Mouse (Mus musculus) cerebellum, adult 8-10 months (tissue): ENCODE results near the gene Csn1s2a.
"Not testable (repeated sequence)": the region's sequence is repeated elsewhere in the genome, so short reads cannot be mapped to it uniquely, and the experiment has no call there.

Source experiments
- DNase-seq: peaks from one replicate; pipeline ENCODE4 v3.0.0; 2022

Csn1s2a gene

DNA sequence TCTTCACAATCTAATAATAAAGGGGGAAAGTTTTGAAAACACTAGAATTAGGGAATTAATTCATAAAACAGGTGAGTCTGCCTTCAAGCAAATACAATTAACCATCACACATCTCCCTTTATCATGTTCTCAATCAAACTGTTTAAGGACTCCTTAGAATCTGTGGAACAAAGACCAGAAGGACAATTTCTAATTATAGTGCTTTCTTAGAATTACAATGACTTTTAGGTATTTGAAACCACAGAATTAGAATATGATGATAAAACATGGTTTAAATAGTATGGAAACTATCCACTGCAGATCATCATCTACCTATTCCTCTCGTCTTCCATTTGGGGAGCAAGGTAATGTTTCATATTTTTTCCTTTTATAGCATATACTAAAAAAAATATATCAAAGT is at the start of gene Csn1s2a:
Gene Csn1s2a (plus strand): TSS at position 301 of the 400 bp plus-strand sequence.
- no peak for DNase-seq

- DNase-seq: no peak
Measured at GRCm38 (mm10) chr5:87734821-87735220, 39.5 kb upstream of the Csn1s2a start.

DNA sequence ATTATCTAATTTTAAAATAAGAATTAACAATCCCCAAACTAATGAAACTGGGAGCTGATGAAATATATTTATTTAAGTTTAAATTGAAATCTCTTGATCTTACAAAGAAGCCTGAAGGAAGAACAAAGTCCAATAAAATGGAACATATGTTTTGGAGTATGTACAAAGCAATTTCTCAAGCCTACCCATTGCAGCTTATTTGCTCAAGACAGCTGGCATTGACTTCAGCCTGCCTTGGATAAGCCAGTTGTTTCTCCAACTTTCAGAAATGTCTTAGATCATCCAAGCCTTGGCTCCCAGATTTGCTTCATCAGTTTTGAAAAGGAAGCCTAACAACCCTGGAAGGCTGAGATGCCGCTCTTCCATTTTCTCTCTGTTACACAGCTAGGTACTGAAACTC is 20.9 kb upstream of the Csn1s2a start:
- DNase-seq: no peak

- no peak for DNase-seq
Measured at GRCm38 (mm10) chr5:87764546-87764945, 9.8 kb upstream of the Csn1s2a start.

DNA sequence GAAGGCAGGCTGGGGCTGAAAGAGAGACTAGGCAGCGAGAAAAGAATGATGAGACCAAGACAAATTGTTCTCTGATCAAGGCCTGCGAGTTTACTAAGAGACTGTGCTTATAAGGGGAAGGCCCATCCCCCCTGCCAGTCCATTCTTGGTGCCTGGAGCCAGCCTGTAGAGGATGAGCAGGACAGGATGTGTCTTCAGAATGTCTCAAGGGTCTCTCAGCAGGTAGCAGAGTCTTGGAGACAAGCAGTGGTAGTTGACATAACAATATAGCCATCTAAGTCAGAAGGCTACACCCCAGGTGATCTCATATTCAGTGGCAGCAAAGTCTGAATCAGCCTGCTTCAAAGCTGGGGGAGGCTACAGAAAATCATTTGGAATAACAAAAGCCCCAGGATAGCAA is 2.2 kb upstream of the Csn1s2a start:
- not testable (repeated sequence) for DNase-seq

DNA sequence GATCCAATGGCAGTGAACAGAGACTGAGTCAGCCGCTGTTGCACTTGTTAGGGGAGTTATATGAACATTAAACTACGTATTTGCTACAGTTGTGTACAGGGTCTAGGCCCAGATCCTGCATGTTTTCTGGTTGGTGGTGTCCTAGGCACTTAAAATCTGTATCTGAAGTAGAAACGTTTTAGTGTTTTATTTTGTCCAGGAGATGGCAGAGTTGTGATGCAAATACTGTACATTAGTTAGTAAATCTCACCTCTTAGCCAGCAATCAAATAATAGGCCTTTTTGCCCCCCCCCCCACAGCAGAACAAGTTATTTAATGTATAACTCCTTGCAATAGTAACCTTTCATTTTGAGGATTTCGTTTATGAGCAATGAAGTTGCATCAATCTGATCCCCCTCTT is 8.4 kb downstream of the Csn1s2a start:
- no peak for DNase-seq

DNA sequence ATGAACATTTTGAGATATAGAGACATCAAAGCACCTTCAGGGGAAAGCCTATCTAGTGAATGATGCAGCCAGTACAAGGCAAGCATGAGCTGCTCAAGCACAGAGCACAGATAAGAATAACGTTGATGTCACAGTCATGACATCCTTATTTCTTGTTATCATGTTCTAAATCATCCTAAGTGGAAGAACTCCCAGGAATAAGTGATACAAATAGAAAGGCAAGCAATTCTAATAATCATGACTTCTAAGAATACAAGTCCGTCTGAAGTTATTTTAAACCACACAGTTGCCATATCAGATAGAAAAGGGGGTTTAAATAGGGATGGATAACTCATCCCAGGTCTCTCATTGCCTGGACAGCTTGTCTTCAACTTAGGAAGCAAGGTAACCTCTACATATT is 33.4 kb downstream of the Csn1s2a start, which contains the start of gene Csn1s2b:
Gene Csn1s2b (plus strand): TSS at position 301 of the 400 bp plus-strand sequence.
- DNase-seq: no peak

DNA sequence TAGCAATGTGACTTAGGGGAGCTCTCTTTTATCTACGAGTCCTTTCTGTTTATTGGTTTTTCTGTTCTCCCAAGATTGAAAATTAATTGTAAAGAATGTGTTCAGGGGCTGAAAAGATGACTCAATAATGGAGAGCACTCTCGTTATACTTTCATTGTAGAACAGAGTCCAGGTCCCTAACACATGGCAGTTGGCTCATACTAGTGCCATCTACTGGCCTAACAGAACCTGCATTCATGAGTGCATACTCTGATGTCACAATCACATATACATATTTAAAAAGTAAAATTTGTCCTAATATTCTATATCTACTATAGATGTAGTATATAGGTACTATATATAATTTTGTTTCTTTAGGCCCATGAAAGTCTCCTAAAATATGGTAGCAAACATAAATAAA is 34.9 kb downstream of the Csn1s2a start:
- no peak for DNase-seq

DNA sequence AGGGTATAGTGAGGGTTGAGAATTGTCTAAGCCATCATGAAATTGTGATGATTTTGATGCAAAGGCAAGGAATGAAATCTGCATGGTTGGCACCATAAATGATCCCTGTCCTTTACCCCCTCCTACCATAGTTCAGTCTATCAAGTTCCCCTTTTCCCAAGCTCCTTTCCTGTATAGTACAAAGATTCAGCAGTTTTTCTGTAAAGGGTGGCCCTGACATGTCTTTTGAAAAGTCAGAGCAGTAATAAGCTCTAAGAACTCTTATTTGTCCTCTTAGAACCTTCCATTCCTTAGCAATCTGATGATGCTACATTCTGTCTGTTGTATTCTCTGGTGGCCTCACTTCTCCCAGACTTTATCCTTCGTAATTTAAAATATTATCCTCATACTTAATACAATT is 51.0 kb downstream of the Csn1s2a start, which contains the start of gene Prr27:
Gene Prr27 (plus strand): TSS at position 301 of the 400 bp plus-strand sequence.
- no peak for DNase-seq
